Mouse (Mus musculus) liver, postnatal 0 days (tissue): ENCODE measurements at regions not wholly inside any gene's neighbourhood (a gene's known extent, or its start where the extent isn't known, plus 50 kb on each side); places are given as distances from the start of the nearest gene placed in this dataset.

Source experiments
- ATAC-seq: fragments of 200-750 bp; cut with Nextera tagmentation; 2 replicates; pipeline ENCODE4 v1.8.0; 2017; ENCODE audit warnings: mild to moderate bottlenecking, moderate library complexity
- DNase-seq: peaks from one replicate; pipeline ENCODE4 v3.0.0-alpha.2; 2016
- H3K27ac ChIP-seq: fragments of 300-500 bp; sonication (generic); 2 replicates; pipeline ENCODE4 v1.5.1; 2014; ENCODE audit warnings: antibody characterized with exemption, moderate library complexity, mild to moderate bottlenecking, low read depth
- H3K27me3 ChIP-seq: fragments of 300-500 bp; sonication (generic); 2 replicates; pipeline ENCODE4 v1.6.1; 2014; ENCODE audit warnings: low read length, control low read depth, mixed read lengths; ENCODE audit not compliant: insufficient read depth
- H3K36me3 ChIP-seq: fragments of 300-500 bp; sonication (generic); replicated peaks from 2 replicates; pipeline ENCODE4 v1.6.1; 2014; ENCODE audit warnings: mild to moderate bottlenecking, control low read depth, low read length, moderate library complexity, mixed read lengths; ENCODE audit not compliant: insufficient read depth
- H3K4me1 ChIP-seq: fragments of 300-500 bp; sonication (generic); 2 replicates; pipeline ENCODE4 v1.6.1; 2014; ENCODE audit warnings: antibody characterized with exemption, mild to moderate bottlenecking, control low read depth; ENCODE audit not compliant: insufficient read depth
- H3K4me2 ChIP-seq: fragments of 300-500 bp; sonication (generic); 2 replicates; pipeline ENCODE4 v1.6.1; 2014; ENCODE audit warnings: low read depth, mild to moderate bottlenecking, low read length, moderate library complexity, mixed read lengths
- H3K4me3 ChIP-seq: fragments of 300-500 bp; sonication (generic); 2 replicates; pipeline ENCODE4 v1.5.1; 2014; ENCODE audit warnings: low read depth, low read length
- H3K9ac ChIP-seq: fragments of 300-500 bp; sonication (generic); replicated peaks from 2 replicates; pipeline ENCODE4 v1.6.1; 2014; ENCODE audit warnings: mild to moderate bottlenecking, moderate library complexity
- H3K9me3 ChIP-seq: fragments of 300-500 bp; sonication (generic); 2 replicates; pipeline ENCODE4 v1.6.1; 2016; ENCODE audit warnings: mild to moderate bottlenecking, control low read depth, low read length, mixed read lengths
- CTCF ChIP-seq: sonication (generic); IDR thresholded peaks from 2 replicates; pipeline ENCODE4 v1.5.1; 2016; ENCODE audit warnings: antibody characterized with exemption, low read depth
- EP300 ChIP-seq: IDR thresholded peaks from 2 replicates; pipeline ENCODE4 v1.6.1; 2016; ENCODE audit warnings: antibody characterized with exemption, low read depth, mild to moderate bottlenecking
- WGBS: fragments of 180-500 bp; shearing (Covaris S2); extraction: QIAGEN DNeasy Blood & Tissue Kit; methylation state at CpG from one replicate; pipeline ENCODE4 v1.1.7; 2014; ENCODE audit not compliant: insufficient replicate concordance; 5-methylcytosine and 5-hydroxymethylcytosine counted together

DNA sequence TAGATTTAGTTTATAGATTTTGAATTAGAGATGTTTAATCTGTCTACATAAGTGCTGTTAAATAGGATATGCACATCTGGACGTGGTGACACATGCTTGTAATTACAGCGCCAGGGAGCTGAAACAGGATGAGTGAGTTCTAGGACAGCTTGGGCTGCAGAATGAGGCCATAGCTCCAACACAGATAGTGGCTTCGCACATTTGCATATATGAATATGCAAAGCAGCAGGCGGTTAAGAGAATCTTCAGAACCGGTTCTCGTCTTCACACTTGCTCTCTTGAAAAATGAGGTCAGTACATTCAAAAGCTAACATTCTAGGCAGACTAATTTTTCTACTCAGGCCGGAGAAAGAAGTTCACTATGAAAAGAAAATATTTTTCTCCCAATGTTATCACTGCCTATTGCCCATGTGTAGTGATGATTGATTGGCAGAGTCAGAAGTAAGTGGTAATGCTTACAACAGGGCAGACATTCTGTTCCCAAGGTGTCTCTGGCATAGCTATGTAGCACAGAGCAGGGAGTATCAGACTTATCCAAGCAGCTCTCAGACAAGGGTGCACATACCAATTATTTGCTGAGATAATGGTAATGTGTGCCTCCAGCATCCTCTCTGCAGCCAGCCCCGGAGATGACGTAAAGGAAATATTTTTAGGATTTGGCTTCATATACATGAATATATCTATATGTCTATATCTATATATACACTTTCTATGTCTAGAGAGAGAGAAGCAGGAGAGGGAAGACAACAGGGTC, 178.4 kb downstream of the Sox2 start:
- DNase-seq = no peak
- Histone ChIP-seq H3K27me3 (no peaks in the 10 kb centered on the region), H3K27ac (no peak overlapping the region), H3K4me2 (no peak overlapping the region), H3K9me3 (no peaks in the 10 kb centered on the region), H3K9ac (no peak overlapping the region), H3K4me1 (no peaks in the 10 kb centered on the region), H3K36me3 (no peaks in the 10 kb centered on the region), H3K4me3 (no peak overlapping the region)
- ATAC-seq = no peak
- 69% methylated on average over 9 of the region's 9 CpGs for WGBS
- TF ChIP-seq CTCF (no peak), EP300 (no peak)

DNA sequence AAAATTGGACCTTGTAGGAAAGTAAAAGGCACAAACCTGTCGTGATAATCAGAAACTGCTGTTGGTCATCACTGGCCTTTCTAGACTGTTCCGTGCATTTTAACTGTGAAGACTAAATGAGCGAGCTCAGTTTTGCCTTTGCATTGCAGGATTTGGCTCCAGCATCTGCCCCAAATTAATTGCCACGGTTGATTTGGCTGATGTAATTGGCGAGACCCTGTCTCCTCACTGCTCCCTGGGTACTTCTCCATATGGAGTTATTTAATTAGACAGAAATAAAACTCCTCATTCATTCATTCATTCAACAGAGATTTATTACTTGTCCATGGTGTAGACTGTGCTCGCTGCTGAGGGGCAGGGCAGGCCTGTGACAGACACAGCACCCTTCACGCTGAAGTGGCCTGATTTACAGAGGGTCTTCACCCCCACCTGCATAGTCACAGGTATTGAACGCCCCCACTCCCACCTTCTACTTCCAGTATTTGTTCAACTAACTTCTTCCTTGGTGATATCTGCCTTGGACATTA, 186.6 kb downstream of the Sox2 start:
- H3K9ac ChIP-seq = no peak overlapping the region
- no peak for TF ChIP-seq CTCF
- no peak for TF ChIP-seq EP300
- H3K4me2 ChIP-seq = no peak overlapping the region
- DNase-seq (no peak), ATAC-seq (no peak)
- H3K27ac ChIP-seq = no peak overlapping the region
- H3K27me3 ChIP-seq = no peaks in the 10 kb centered on the region
- H3K4me3 ChIP-seq = no peak overlapping the region
- no peaks in the 10 kb centered on the region for H3K9me3 ChIP-seq
- 71% methylated on average over 8 of the region's 8 CpGs for WGBS
- no peaks in the 10 kb centered on the region for H3K36me3 ChIP-seq
- no peaks in the 10 kb centered on the region for H3K4me1 ChIP-seq

- Histone ChIP-seq H3K27me3 (no peaks in the 10 kb centered on the region), H3K36me3 (no peaks in the 10 kb centered on the region), H3K4me2 (no peak overlapping the region), H3K9me3 (no peaks in the 10 kb centered on the region), H3K4me3 (no peak overlapping the region), H3K9ac (no peak overlapping the region), H3K4me1 (no peaks in the 10 kb centered on the region), H3K27ac (no peak overlapping the region)
- 75% methylated on average over 11 of the region's 11 CpGs for WGBS
- DNase-seq (no peak), ATAC-seq (no peak)
- TF ChIP-seq CTCF (no peak), EP300 (no peak)
Measured at GRCm38 (mm10) chr3:34837644-34838332, 187.6 kb downstream of the Sox2 start.

- WGBS = 82% methylated on average over 16 of the region's 16 CpGs
- no peak for ATAC-seq
- no peaks in the 10 kb centered on the region for H3K36me3 ChIP-seq
Measured at GRCm38 (mm10) chr3:34860877-34861649, 210.9 kb downstream of the Sox2 start.

DNA sequence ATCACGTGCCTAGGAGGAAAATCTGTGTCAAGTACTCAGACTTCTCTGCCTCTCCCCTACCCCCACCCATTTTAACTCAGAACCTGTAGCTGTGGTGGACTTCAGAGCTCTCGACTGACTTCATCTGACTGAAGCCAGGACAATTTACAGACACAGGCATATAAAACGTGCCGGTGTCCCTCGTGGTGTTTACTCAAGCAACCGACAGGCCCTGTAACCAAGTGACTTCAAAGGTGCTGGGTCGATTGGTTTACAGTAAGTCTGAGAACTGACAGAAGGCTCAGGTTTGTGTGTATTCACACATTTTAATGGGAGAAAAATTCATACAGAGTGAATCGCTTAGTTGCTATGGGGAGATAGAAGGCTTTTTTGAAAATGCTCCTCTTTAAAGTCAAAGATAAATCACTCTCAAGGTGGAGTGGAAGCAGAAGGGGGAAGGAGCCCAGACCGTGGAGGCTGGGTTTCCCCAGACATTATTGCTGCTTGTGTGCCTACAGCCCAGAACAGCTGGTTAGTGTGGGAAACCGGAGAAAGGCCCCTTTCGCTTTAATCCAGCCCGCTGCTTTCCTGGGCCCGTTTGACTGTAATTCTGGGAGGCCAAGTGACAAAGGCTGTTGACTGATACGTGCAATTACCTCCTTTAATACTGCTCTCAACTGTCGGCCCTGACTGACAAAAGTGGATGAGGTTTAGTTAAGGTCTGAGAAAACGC, 218.6 kb downstream of the Sox2 start:
- Histone ChIP-seq H3K36me3 (no peaks in the 10 kb centered on the region), H3K27me3 (no peaks in the 10 kb centered on the region), H3K4me1 (no peaks in the 10 kb centered on the region), H3K9me3 (no peaks in the 10 kb centered on the region), H3K4me2 (no peak overlapping the region), H3K9ac (no peak overlapping the region), H3K27ac (no peak overlapping the region), H3K4me3 (no peak overlapping the region)
- ATAC-seq = no peak
- WGBS = 35% methylated on average over 16 of the region's 16 CpGs
- TF ChIP-seq CTCF (no peak), EP300 (no peak)
- DNase-seq = no peak

More at GRCm38 (mm10) chr3:34860877-34861649, 210.9 kb downstream of the Sox2 start:
- H3K27ac ChIP-seq = no peak overlapping the region
- no peaks in the 10 kb centered on the region for H3K4me1 ChIP-seq
- no peak overlapping the region for H3K9ac ChIP-seq
- no peak for DNase-seq
- H3K27me3 ChIP-seq = no peaks in the 10 kb centered on the region
- no peak overlapping the region for H3K4me3 ChIP-seq
- TF ChIP-seq EP300 (no peak), CTCF (no peak)
- no peaks in the 10 kb centered on the region for H3K9me3 ChIP-seq
- H3K4me2 ChIP-seq = no peak overlapping the region
